Mouse (Mus musculus) adrenal gland, postnatal 10 days (tissue): ENCODE data around the gene Serf1. TPM values are rescaled to one million over a fixed set of nuclear protein-coding genes. Genes with fewer than 3 reads are reported as not detected.

Source experiments
- total RNA-seq, 2 experiments: library from RNA; stranded (reverse); gene quantifications; 2 replicates each; pipeline ENCODE4 v1.2.3; 2021

Serf1 gene
- total RNA-seq, 2 experiments from 2014 or later, result 25.9 to 29.3 TPM

Other genes with a start within 250 kb of the Serf1 start
- 10 to 100 TPM in 1 of 2 experiments, 1 to 10 TPM in 1; 8.1 to 11.7 TPM for gene Cartpt, start 206.9 kb upstream of the Serf1 start, total RNA-seq
- gene Mccc2, start 92.4 kb upstream of the Serf1 start, total RNA-seq, result 10 to 100 TPM; 79.5 to 88.6 TPM
- gene Bdp1, start 3.9 kb upstream of the Serf1 start, total RNA-seq, result 10 to 100 TPM; 31.8 to 32.9 TPM
- 10 to 100 TPM; 32.8 to 33.7 TPM for gene Smn1, start 16.8 kb downstream of the Serf1 start, total RNA-seq
- 1 to 10 TPM; 1.2 to 1.4 TPM for gene Naip2, start 94.1 kb downstream of the Serf1 start, total RNA-seq
- 1 to 10 TPM; 1.7 to 2.7 TPM for gene Naip5, start 138.3 kb downstream of the Serf1 start, total RNA-seq
- gene Naip6, start 209.7 kb downstream of the Serf1 start, total RNA-seq, result under 1 TPM; 0.57 to 0.61 TPM